Mouse (Mus musculus) embryonic fibroblast, embryonic 13.5 days (primary cell): ENCODE results near the gene Tada3.

Experiments used
- CTCF ChIP-seq: IDR thresholded peaks from 2 replicates; pipeline ENCODE4 v1.5.1; 2011; ENCODE audit warnings: mild to moderate bottlenecking, control low read depth, low read length, moderate library complexity, borderline replicate concordance; ENCODE audit not compliant: insufficient read depth
- POLR2A ChIP-seq: IDR thresholded peaks from 2 replicates; pipeline ENCODE4 v1.6.1; 2011; ENCODE audit warnings: low read depth, mild to moderate bottlenecking, control low read depth, low read length, moderate library complexity

DNA sequence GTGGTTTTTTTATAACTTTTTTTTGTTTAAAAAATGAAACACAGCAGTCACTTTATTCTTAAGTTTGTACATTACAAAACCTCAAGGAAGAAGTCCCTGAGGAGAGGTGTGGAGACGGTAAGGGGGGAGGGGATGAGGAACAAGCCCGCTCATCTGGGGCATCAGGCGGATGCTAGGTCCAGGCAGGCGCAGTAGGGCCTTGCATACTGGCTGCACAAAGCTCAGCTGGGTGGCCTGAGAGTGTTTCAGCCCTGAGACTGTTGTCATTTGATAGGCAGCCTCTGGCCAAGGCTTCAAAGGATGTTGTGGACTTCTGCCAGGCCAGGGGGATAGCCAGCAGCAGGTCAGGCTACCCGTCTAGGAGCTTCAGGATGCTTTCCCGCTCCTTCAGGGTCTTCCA, 11.0 kb downstream of the Tada3 start:
- TF ChIP-seq POLR2A (no peak), CTCF (no peak)
